Mouse (Mus musculus) heart, embryonic 11.5 days (tissue): ENCODE measurements around the gene Zbtb34. TPM values are rescaled to one million over a fixed set of nuclear protein-coding genes. Genes with fewer than 3 reads are reported as not detected.

ENCODE experiments used
- ATAC-seq: fragments of 200-750 bp; cut with Nextera tagmentation; replicated peaks from 2 replicates; pipeline ENCODE4 v1.8.0; 2017; ENCODE audit warnings: moderate library complexity; ENCODE audit not compliant: insufficient number of reproducible peaks, low FRiP score, low TSS enrichment
- H3K27ac ChIP-seq: fragments of 300-500 bp; sonication (generic); 2 replicates; pipeline ENCODE4 v1.5.1; 2014; ENCODE audit warnings: mild to moderate bottlenecking, low read depth, low read length
- H3K27me3 ChIP-seq: fragments of 300-500 bp; sonication (generic); 2 replicates; pipeline ENCODE4 v1.6.1; 2014; ENCODE audit warnings: mild to moderate bottlenecking, low read length, mixed read lengths; ENCODE audit not compliant: control insufficient read depth, insufficient read depth
- H3K36me3 ChIP-seq: fragments of 300-500 bp; sonication (generic); 2 replicates; pipeline ENCODE4 v1.6.1; 2014; ENCODE audit warnings: mild to moderate bottlenecking, low read length, moderate library complexity, mixed read lengths; ENCODE audit not compliant: control insufficient read depth, insufficient read depth
- H3K4me1 ChIP-seq: fragments of 300-500 bp; sonication (generic); 2 replicates; pipeline ENCODE4 v1.6.1; 2014; ENCODE audit warnings: low read length; ENCODE audit not compliant: control insufficient read depth, insufficient read depth
- H3K4me2 ChIP-seq: fragments of 300-500 bp; sonication (generic); 2 replicates; pipeline ENCODE4 v1.6.1; 2014; ENCODE audit warnings: mild to moderate bottlenecking, moderate library complexity
- H3K4me3 ChIP-seq: fragments of 300-500 bp; sonication (generic); 2 replicates; pipeline ENCODE4 v1.5.1; 2014; ENCODE audit warnings: low read depth, low read length
- H3K9ac ChIP-seq: fragments of 300-500 bp; sonication (generic); 2 replicates; pipeline ENCODE4 v1.6.1; 2014; ENCODE audit warnings: mild to moderate bottlenecking, low read depth, low read length, moderate library complexity
- H3K9me3 ChIP-seq: fragments of 300-500 bp; sonication (generic); replicated peaks from 2 replicates; pipeline ENCODE4 v1.6.1; 2016; ENCODE audit warnings: low read length; ENCODE audit not compliant: control insufficient read depth
- WGBS: fragments of 180-500 bp; shearing (Covaris S2); extraction: QIAGEN DNeasy Blood & Tissue Kit; methylation state at CpG from one replicate; pipeline ENCODE4 v1.1.7; 2014; ENCODE audit not compliant: insufficient replicate concordance; 5-methylcytosine and 5-hydroxymethylcytosine counted together
- polyA plus RNA-seq: library from polyadenylated mRNA; unstranded; fragments of >200 nt; fragmentation: Nextera tagmentation; extraction: Ambion mirVana; gene quantifications from 2 replicates; pipeline ENCODE4 v1.2.1, GENCODE M21; 2014

The Zbtb34 gene
- polyA plus RNA-seq, 1 experiment from 2014 or later: 4.2 TPM

GRCm38 (mm10) chr2:33371648-33372408 lies 59.3 kb downstream of the Zbtb34 start:
- Histone ChIP-seq H3K27ac (no peak overlapping the region), H3K27me3 (no peaks in the 10 kb centered on the region), H3K36me3 (no peaks in the 10 kb centered on the region), H3K4me2 (peak overlapping the region; percentile 72), H3K4me1 (peaks cover 4% of the 10 kb centered on the region; the same call in 1 of the 2 replicates), H3K9me3 (no peaks in the 10 kb centered on the region), H3K9ac (no peak overlapping the region; the same call in 1 of the 2 replicates), H3K4me3 (peak overlapping the region; percentile 67)
- WGBS: 29% methylated on average over 18 of the region's 18 CpGs
- ATAC-seq: no peak

- H3K27ac ChIP-seq: peak within 1 kb of the TSS; percentile 93
- H3K4me2 ChIP-seq: peak within 1 kb of the TSS; percentile 72
- peaks cover 4% of the 10 kb centered on the region; the same call in 1 of the 2 replicates for H3K4me1 ChIP-seq
- no peaks in the 10 kb centered on the region for H3K36me3 ChIP-seq
- peak within 1 kb of the TSS; percentile 67 for H3K4me3 ChIP-seq
- no peaks in the 10 kb centered on the region for H3K9me3 ChIP-seq
- peak within 1 kb of the TSS; percentile 77 for H3K9ac ChIP-seq
- peak; percentile 98 for ATAC-seq
- under 1% methylated on average over 59 of the region's 74 CpGs for WGBS
- no peaks in the 10 kb centered on the region for H3K27me3 ChIP-seq
Measured at GRCm38 (mm10) chr2:33370777-33371647, 60.1 kb downstream of the Zbtb34 start, which contains the start of gene Ralgps1. Ralgps1 (minus strand) TSS chr2:33371486.

GRCm38 (mm10) chr2:33370276-33370776 lies 60.8 kb downstream of the Zbtb34 start:
- no peak overlapping the region for H3K9ac ChIP-seq
- peak overlapping the region; percentile 67 for H3K4me3 ChIP-seq
- peak overlapping the region; percentile 72 for H3K4me2 ChIP-seq
- H3K4me1 ChIP-seq: peaks cover 4% of the 10 kb centered on the region; the same call in 1 of the 2 replicates
- H3K27me3 ChIP-seq: no peaks in the 10 kb centered on the region
- H3K27ac ChIP-seq: no peak overlapping the region
- peak; percentile 21; the same call in 1 of the 2 replicates for ATAC-seq
- 17% methylated on average over 11 of the region's 15 CpGs for whole genome bisulfite sequencing
- no peaks in the 10 kb centered on the region for H3K9me3 ChIP-seq
- H3K36me3 ChIP-seq: no peaks in the 10 kb centered on the region

- no peak overlapping the region for H3K27ac ChIP-seq
- WGBS: 70% methylated on average over 3 of the region's 3 CpGs
- H3K4me1 ChIP-seq: peaks cover 4% of the 10 kb centered on the region; the same call in 1 of the 2 replicates
- no peak for ATAC-seq
- H3K9me3 ChIP-seq: no peaks in the 10 kb centered on the region
- no peaks in the 10 kb centered on the region for H3K27me3 ChIP-seq
- no peak overlapping the region for H3K4me3 ChIP-seq
- H3K9ac ChIP-seq: no peak overlapping the region
- H3K4me2 ChIP-seq: no peak overlapping the region
- H3K36me3 ChIP-seq: no peaks in the 10 kb centered on the region
Measured at GRCm38 (mm10) chr2:33369453-33369852, 61.7 kb downstream of the Zbtb34 start.

- Histone ChIP-seq H3K4me2 (no peak overlapping the region), H3K27me3 (no peaks in the 10 kb centered on the region), H3K27ac (no peak overlapping the region), H3K9me3 (no peaks in the 10 kb centered on the region), H3K9ac (no peak overlapping the region), H3K4me1 (peaks cover 4% of the 10 kb centered on the region; the same call in 1 of the 2 replicates), H3K36me3 (no peaks in the 10 kb centered on the region), H3K4me3 (no peak overlapping the region)
- ATAC-seq: no peak
- 87% methylated on average over 1 of the region's 1 CpGs for WGBS
Measured at GRCm38 (mm10) chr2:33368486-33368885, 62.6 kb downstream of the Zbtb34 start.

- H3K4me1 ChIP-seq: peaks cover 5% of the 10 kb centered on the region; the same call in 1 of the 2 replicates
- no peak overlapping the region for H3K4me2 ChIP-seq
- no peaks in the 10 kb centered on the region for H3K9me3 ChIP-seq
- H3K9ac ChIP-seq: no peak overlapping the region
- WGBS: 57% methylated on average over 9 of the region's 9 CpGs
- no peak overlapping the region for H3K4me3 ChIP-seq
- H3K27ac ChIP-seq: no peak overlapping the region
- H3K36me3 ChIP-seq: no peaks in the 10 kb centered on the region
- no peak for ATAC-seq
- H3K27me3 ChIP-seq: no peaks in the 10 kb centered on the region
Measured at GRCm38 (mm10) chr2:33365703-33366471, 65.2 kb downstream of the Zbtb34 start.

- Histone ChIP-seq H3K27ac (no peak overlapping the region), H3K4me3 (no peak overlapping the region), H3K9ac (no peak overlapping the region), H3K9me3 (no peaks in the 10 kb centered on the region), H3K27me3 (peaks cover 3% of the 10 kb centered on the region; the same call in 1 of the 2 replicates), H3K4me2 (no peak overlapping the region), H3K4me1 (0 out of 2 replicates have a peak, but pooled peaks cover 2% of the 10 kb centered on the region), H3K36me3 (no peaks in the 10 kb centered on the region)
- 79% methylated on average over 4 of the region's 4 CpGs for WGBS
- ATAC-seq: no peak
Measured at GRCm38 (mm10) chr2:33364656-33365055, 66.5 kb downstream of the Zbtb34 start.

GRCm38 (mm10) chr2:33363890-33364289 lies 67.2 kb downstream of the Zbtb34 start:
- whole genome bisulfite sequencing: 80% methylated on average over 4 of the region's 4 CpGs

More at GRCm38 (mm10) chr2:33363890-33364289, 67.2 kb downstream of the Zbtb34 start:
- no peak for ATAC-seq
- Histone ChIP-seq H3K4me1 (0 out of 2 replicates have a peak, but pooled peaks cover 2% of the 10 kb centered on the region), H3K9ac (no peak overlapping the region), H3K4me3 (no peak overlapping the region), H3K27me3 (peaks cover 3% of the 10 kb centered on the region; the same call in 1 of the 2 replicates), H3K9me3 (no peaks in the 10 kb centered on the region), H3K36me3 (no peaks in the 10 kb centered on the region), H3K4me2 (no peak overlapping the region), H3K27ac (no peak overlapping the region)
